Mouse (Mus musculus) lung, postnatal 25 days (tissue): Measurements from ENCODE around the gene Gpr84.

ENCODE experiments used
- DNase-seq: peaks from one replicate; pipeline ENCODE4 v3.0.0; 2022; ENCODE audit warnings: low spot score

Gene Gpr84

DNA sequence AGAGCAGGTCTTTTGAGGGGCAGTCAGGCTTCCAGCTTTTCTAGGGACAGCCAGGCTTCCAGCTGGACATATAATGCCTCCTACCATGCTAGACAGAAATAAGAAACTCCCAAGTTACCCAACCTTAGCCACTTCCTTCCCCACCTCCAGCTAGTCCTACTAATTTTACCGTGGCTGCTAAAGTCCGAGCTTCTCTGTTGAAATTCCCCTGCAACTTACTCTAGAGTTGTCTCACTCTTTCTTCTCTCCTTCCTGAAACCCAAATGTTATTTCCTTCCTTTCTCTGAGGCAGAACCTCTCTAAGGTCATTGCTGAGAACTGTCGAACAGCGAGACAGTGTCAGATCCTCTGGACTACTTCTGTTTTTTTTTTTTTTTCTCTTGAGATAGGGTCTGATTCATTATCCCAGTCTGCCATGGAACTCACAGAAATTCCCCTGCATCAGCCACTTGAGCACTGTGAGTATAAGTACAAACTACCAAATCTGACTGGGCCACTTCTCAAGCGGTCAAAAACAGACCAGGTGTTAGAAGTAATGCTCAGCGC lies at the start of gene Gpr84:
Gpr84 (minus strand) TSS at position 248 of the 546 bp plus-strand sequence.
- DNase-seq: no peak

DNA sequence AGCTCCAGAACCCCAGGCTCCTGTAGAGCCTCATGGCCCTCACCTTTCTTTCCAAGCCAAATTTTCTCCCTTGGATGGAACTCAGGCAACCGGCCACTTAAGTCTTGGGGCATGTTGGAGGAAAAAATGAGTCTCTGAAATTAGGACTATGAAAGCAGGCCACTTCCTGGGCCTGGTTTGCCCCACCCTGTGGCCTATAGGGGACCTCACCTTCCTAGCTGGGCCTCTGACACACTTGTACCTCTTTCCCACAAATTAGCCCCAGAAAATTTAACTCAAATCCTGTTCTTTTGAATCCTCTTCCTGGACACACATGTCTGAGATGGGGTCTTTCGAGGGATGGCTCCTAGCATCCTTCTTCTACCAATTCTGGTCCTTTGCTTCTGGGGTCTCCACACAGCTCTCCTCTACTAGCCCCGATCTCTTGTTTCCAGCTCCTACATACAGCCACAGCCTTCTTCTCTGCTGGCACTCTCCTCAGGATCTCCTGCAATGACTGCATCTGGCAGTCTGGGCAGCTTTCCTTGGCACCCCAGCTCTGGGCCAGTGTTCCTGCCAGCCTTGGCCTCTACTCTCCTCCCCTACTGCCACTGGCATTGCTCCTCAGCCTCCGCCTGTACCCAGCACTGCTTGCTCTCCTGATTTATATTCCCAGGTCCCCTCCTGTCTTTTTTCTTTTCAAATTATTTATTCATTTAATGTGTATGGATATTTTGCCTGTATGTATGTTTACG lies 49.6 kb upstream of the Gpr84 start:
- no peak for DNase-seq

DNA sequence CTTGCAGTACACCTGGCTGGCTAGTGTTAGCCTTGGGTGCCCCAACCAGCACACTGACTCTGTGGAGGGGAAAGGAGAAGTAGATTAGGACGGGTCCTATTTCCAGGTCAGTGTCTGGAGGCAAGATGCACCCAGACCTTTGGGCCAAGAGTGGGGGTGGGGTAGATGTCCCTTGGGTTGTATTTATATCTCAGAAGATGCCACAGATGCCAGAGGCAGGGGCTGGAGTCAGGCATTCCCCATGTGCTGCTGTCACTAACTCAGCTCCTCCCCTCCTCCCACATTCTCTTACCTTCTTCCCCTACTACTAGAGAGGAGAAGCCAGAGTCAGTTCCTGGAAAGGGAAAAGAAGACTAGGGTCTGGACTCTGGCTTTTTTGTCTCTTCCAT lies 48.7 kb upstream of the Gpr84 start:
- DNase-seq: no peak

GRCm38 (mm10) chr15:103358278-103359121 lies 48.1 kb upstream of the Gpr84 start:
- DNase-seq: no peak

DNA sequence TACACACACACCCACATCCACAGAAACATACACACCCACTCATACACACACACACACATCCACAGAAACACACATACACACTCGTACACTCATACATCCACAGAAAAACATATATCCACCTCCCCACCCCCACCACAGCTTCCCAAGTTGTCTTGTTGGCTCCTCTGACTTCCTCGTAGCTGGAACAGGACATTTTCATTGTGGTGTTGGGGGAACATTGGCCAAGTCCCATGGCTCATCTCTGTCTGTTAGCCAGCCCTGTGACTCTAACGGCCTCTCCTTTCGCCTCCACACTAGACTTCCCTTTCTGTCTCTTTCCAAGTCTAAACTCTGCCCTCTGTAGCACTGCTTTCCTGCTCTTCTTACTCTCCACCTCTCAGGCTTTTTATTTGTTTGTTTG lies 47.4 kb upstream of the Gpr84 start:
- DNase-seq: no peak

- no peak for DNase-seq
These were observed 45.7 kb upstream of the Gpr84 start for GRCm38 (mm10) chr15:103356130-103356529.

GRCm38 (mm10) chr15:103355420-103355819 lies 45.0 kb upstream of the Gpr84 start:
- peak; percentile 39 for DNase-seq

DNA sequence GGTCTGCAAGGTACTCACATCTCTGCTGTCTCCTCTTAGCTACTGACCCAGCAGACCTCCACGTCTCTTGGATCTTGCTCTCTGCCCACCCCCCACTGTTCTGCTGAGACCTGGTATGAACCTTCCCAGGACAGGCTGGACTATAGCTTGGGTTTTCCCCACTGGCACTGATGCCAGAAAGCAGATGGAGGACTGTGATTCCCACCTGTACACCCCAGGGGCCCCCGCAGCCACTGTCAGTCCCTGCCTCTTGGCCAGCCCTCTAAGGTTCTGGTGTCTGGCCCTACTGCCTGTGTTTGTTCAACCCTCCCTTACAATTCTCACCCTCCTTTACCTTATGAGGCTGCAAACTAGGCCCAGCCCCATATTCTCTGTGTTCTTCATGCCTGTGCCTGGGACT lies 44.3 kb upstream of the Gpr84 start:
- no peak for DNase-seq

DNA sequence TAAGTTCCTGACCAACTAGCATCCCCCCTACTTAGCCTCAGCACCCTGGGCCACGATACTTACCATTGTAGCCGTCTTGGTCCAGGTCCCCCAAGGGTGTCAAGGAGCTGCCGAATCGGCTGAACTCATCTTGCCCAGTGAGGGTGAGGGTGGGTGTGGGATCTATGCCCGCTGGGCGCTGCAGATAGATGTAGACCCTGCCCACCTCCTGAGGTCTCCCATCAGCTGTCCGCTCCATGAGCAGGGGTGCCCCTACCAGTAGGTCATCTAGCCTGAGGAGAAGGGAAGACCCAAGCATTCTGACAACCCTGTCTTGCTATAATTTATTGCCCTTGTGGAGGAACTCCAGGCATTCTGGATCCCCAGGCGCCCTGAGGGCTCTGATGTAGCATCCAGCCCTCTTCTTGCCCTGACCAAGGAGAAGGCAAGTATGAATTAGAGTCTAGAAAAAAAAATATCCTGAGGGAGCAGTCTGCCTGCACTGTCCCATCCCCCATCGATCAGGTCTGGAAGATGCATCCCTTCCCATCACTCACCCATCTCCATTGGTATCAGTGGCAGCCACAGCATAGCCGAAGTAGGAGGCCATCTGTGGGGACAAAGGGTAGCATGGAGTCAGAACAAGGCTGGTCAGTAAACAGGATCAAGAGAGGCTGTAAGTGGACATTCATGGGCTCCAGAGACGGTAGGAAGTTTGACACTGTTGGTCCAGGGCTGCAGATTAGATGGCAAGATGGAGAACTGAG lies 43.3 kb upstream of the Gpr84 start:
- no peak for DNase-seq

DNA sequence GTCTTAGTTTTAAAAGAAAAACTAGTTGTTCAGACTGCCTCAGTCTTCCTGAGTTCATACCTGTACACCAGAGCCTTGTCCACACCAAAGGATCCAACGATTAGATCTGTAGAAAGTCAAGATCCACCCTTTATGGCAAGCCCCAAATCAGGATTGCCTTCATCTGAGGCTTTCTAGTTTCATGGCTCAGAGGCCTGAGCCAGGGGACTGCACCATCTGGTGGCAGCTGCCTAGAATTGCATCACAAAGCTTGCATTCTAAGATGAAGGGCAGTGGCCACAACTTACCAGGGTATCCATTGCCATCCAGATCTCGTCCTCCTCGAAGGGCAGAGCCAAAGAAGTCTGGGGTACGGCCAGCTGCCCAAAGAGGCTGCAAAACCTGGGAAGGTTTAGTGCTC lies 42.4 kb upstream of the Gpr84 start:
- DNase-seq: peak; percentile 48

DNA sequence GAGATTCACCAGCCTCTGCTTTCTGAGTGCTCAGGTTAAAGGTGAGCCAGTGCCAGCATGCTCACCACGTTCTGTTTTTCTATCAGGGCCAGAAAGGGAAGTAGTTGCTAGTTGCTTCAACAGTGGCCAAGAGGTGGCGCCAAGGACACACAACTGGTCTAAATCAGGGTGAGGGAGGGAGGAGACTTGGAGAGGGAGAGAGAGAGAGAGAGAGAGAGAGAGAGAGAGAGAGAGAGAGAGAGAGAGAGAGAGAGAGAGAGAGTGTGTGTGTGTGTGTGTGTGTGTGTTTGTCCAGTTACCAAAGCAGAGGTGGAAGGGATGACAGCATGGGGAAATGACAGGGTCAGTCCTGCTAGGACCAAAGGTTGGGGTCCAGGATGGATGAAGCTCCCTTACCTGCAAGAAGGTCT lies 36.9 kb upstream of the Gpr84 start:
- DNase-seq: peak; percentile 78

DNA sequence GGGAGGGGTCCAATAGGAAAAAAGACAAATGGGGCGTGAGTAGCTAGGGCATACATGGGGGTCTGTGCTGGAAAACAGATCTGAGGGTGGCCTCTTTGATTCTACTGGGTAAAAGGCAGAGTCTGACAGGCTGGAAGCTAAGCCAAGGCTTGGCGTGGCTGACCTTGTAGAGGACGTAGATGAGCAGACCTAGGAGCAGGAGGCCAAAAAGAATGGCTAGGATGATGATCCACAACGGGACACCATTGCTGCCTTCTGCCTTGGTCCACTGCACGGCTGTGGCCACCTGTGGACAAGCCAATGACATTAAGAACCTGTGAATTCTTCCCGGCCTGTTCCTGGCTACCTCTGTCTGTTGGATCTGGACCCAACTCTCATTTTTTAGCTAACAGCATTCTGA lies 35.4 kb upstream of the Gpr84 start:
- no peak for DNase-seq

- no peak for DNase-seq
These were observed 33.1 kb upstream of the Gpr84 start for GRCm38 (mm10) chr15:103343556-103343955.

- DNase-seq: no peak
These were observed 32.6 kb upstream of the Gpr84 start for GRCm38 (mm10) chr15:103343008-103343407.

GRCm38 (mm10) chr15:103342415-103342814 lies 32.0 kb upstream of the Gpr84 start:
- DNase-seq: peak; percentile 81

DNA sequence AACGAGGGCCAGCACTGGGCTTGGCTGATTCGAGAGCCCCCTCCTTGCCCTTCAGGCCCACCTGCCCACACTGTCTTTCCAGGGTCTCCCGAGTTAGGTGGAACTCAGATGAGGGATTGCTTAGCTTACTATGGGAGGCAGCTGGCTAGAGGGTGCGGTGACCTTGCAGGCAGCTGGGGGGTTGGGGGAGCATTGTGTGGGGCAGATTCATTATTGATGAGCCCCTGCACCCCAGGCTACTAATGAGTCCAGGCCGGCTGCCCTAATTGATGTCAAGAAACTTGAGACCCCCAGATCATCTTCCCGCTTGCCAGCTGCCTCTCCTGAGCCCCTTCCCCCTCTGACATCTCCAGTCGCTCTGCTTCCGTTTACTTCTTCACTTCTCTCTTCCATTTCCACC lies 31.1 kb upstream of the Gpr84 start:
- no peak for DNase-seq

DNA sequence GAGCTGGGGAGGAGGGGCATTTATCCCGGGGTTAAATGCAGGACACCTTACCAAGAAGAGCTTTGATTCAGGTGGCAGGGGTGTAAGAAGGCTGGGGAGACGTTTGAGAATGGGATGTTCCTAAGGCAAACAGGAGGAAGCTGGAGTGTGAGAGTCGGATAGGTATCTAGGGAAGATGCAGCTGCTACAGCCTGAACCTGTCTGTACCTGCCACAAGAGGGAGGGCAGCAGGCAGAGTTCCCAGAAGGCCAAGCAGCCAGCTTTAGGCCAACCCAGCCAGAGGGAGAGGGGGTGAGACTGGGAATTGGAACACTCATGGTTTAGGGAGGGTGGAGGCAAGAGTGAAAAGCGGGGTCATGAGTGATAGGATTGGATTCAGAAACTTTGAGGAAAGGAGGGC lies 30.4 kb upstream of the Gpr84 start:
- no peak for DNase-seq

- DNase-seq: no peak
These were observed 29.5 kb upstream of the Gpr84 start, which contains the start of gene Zfp385a for GRCm38 (mm10) chr15:103339961-103340337. Gene Zfp385a (minus strand): TSS chr15:103340093.

- no peak for DNase-seq
These were observed 29.0 kb upstream of the Gpr84 start for GRCm38 (mm10) chr15:103339166-103339960.

DNA sequence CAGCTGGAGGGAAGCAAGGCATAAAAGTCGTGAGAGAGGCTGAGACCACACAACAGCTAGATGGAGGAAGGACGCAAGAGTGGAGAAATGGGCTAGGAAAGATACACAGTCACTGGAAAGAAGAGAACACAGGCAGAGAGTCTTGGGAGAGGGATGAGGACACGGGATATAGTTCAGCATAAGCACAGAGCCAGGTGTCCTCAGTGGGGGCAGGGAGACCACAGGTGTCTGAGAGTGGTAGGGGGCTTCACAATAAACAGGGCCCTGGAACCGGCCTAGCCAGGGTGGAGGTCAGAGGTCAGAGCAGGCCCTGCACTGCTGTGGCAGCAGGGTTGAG lies 28.4 kb upstream of the Gpr84 start:
- DNase-seq: no peak

GRCm38 (mm10) chr15:103336996-103337667 lies 26.7 kb upstream of the Gpr84 start:
- no peak for DNase-seq
